Comparison of ENCODE assay signal across 8 mouse cellular contexts in the genomic region with DNA sequence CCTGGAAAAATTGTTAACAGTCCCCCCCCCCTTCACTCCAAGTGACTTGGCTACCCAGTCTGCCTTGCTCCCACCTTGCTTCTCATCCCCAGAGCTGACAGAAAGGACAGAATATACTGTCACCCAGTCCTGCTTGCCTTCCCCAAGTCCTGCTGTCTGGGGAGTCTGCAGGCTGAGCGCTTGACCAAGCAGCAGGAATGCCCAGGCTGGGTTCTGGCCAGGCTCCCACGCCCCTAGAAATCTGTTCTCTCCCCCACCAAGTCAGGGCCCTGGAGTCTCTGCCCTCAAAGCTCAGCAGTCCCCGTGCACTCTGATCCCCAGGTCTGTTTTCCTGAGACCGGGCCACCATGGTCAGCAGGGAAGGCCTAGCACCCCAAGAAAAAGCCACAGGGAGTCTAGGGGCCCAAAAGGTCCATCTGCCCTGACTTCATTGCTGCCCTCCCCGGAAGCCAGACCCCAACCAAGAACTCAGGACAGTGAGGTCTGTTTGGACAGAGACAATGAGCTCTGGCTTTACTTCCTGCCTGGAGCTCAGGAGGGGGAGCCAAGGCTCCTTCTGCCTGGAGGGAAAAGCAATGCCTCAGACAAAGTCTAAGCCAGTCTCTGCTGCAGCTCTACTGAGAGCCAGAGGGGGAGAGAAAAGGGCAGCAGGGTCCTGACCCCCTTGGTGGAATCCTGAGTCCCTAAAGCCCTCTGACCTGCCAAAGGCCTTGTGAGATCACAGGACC. TPM values are rescaled to one million over a fixed set of nuclear protein-coding genes. Genes with fewer than 3 reads are reported as not detected.
DNase-seq lines count a peak whose midpoint lies in the region; ATAC-seq and TF ChIP-seq lines count a peak whose summit lies in the region.

No protein-coding gene starts in this region.

- H3K4me1 ChIP-seq in forebrain, embryonic 14.5 days (ENCODE audit: control insufficient read depth, insufficient read depth, low read length) = peaks cover 43% of the 10 kb centered on the region
- H3K4me1 ChIP-seq in kidney, postnatal 0 days (replicated peaks; ENCODE audit: insufficient read depth, low read length) = peaks cover 29% of the 10 kb centered on the region

- WGBS in forebrain, embryonic 14.5 days = 14% methylated on average over 5 of the region's 5 CpGs
- WGBS in kidney, postnatal 0 days = 27% methylated on average over 5 of the region's 5 CpGs

- H3K4me3 ChIP-seq in forebrain, embryonic 14.5 days (ENCODE audit: low read depth, low read length) = peak overlapping the region; percentile 38
- H3K4me3 ChIP-seq in kidney, postnatal 0 days (replicated peaks; ENCODE audit: low read depth, low read length) = no peak overlapping the region

- peak; percentile 58 for DNase-seq in left cerebral cortex, postnatal 4 days
- DNase-seq in left cerebral cortex, adult 18-20 months (ENCODE audit: low spot score in 2 of 2) = no peak
- no peak for DNase-seq in forebrain, embryonic 14.5 days (ENCODE audit: low spot score)
- DNase-seq in kidney, postnatal 0 days (ENCODE audit: low spot score) = peak; percentile 81
- DNase-seq in retina, embryonic 14.5 days (ENCODE audit: low spot score) = peak; percentile 47
- DNase-seq in layer of hippocampus, adult 18-20 months (ENCODE audit: low spot score in 2 of 2) = no peak
- DNase-seq in thymus, adult 18-20 months = no peak

- peak overlapping the region; percentile 99 for H3K27ac ChIP-seq in forebrain, embryonic 14.5 days (ENCODE audit: low read depth, low read length)
- peak overlapping the region; percentile 97 for H3K27ac ChIP-seq in kidney, postnatal 0 days

- H3K9me3 ChIP-seq in forebrain, embryonic 14.5 days (replicated peaks; ENCODE audit: control insufficient read depth, low read length) = peaks cover 7% of the 10 kb centered on the region
- no peaks in the 10 kb centered on the region for H3K9me3 ChIP-seq in kidney, postnatal 0 days (replicated peaks; ENCODE audit: low read length)

- peaks cover 60% of the 10 kb centered on the region for H3K36me3 ChIP-seq in forebrain, embryonic 14.5 days (ENCODE audit: control insufficient read depth, insufficient read depth, low read length)
- peaks cover 19% of the 10 kb centered on the region; the same call in 1 of the 2 replicates for H3K36me3 ChIP-seq in kidney, postnatal 0 days (ENCODE audit: insufficient read depth, low read length)

- H3K4me2 ChIP-seq in forebrain, embryonic 14.5 days (ENCODE audit: low read length) = peak overlapping the region; percentile 88
- peak overlapping the region; percentile 41 for H3K4me2 ChIP-seq in kidney, postnatal 0 days (ENCODE audit: low read length)

- H3K9ac ChIP-seq in forebrain, embryonic 14.5 days (ENCODE audit: low read length) = peak overlapping the region; percentile 80
- peak overlapping the region; percentile 44; the same call in 1 of the 2 replicates for H3K9ac ChIP-seq in kidney, postnatal 0 days (ENCODE audit: low read depth, low read length)

- ATAC-seq in forebrain, embryonic 14.5 days = peak; percentile 16
- ATAC-seq in kidney, postnatal 0 days (replicated peaks; ENCODE audit: low FRiP score, low read depth) = peak; percentile 79
- no peak for ATAC-seq in inflammation-experienced regulatory T-cells, adult 6 months

- no peaks in the 10 kb centered on the region for H3K27me3 ChIP-seq in forebrain, embryonic 14.5 days (replicated peaks; ENCODE audit: control insufficient read depth, insufficient read depth, low read length)
- no peaks in the 10 kb centered on the region for H3K27me3 ChIP-seq in kidney, postnatal 0 days (ENCODE audit: insufficient read depth, low read length)

- intact Hi-C loops in left cerebral cortex, postnatal 4 days (cut with DNase I) = no loop called here

- TF ChIP-seq CTCF in kidney, postnatal 0 days (IDR thresholded peaks at IDR 0.05; ENCODE audit: low read depth) = no peak

RNA-seq across cellular contexts. Expression of a gene that starts 4.2 kb away (rescaled TPM):
- total RNA-seq in left cerebral cortex, postnatal 4 days (2021) = 100 to 1,000 TPM; 136 to 149 TPM
- total RNA-seq in left cerebral cortex, adult 18-20 months (2021) = 100 to 1,000 TPM; 148 to 155 TPM
- 38.4 and 39.9 TPM in 2 replicates for polyA plus RNA-seq in forebrain, embryonic 14.5 days (2014; fragmentation: Nextera tagmentation; extraction: Ambion mirVana)
- polyA plus RNA-seq in kidney, postnatal 0 days (2015; fragmentation: Nextera tagmentation; extraction: Ambion mirVana) = 15.1 and 16.9 TPM in 2 replicates
- under 1 TPM; 0.35 to 0.52 (median 0.37) TPM for polyA plus RNA-seq in inflammation-experienced regulatory T-cells, adult 6 months (2017; shearing (Covaris generic))
- total RNA-seq in layer of hippocampus, adult 18-20 months (2021) = 100 to 1,000 TPM; 172 to 173 TPM

RNA-seq across cellular contexts. Expression of a gene that starts 27.6 kb away (rescaled TPM):
- total RNA-seq in left cerebral cortex, postnatal 4 days (2021) = 1 to 10 TPM; 4.3 to 6.9 TPM
- total RNA-seq in left cerebral cortex, adult 18-20 months (2021) = 10 to 100 TPM; 17.8 to 18.1 TPM
- 32.6 and 42.0 TPM in 2 replicates for polyA plus RNA-seq in forebrain, embryonic 14.5 days (2014; fragmentation: Nextera tagmentation; extraction: Ambion mirVana)
- 19.0 and 20.4 TPM in 2 replicates for polyA plus RNA-seq in kidney, postnatal 0 days (2015; fragmentation: Nextera tagmentation; extraction: Ambion mirVana)
- 10 to 100 TPM in 1 of 3 experiments, 1 to 10 TPM in 2; 1.2 to 17.5 (median 4.1) TPM for polyA plus RNA-seq in inflammation-experienced regulatory T-cells, adult 6 months (2017; shearing (Covaris generic))
- total RNA-seq in layer of hippocampus, adult 18-20 months (2021) = 10 to 100 TPM; 23.2 to 25.0 TPM

RNA-seq across cellular contexts. Expression of a gene that starts 33.8 kb away (rescaled TPM):
- total RNA-seq in left cerebral cortex, postnatal 4 days (2021) = 100 to 1,000 TPM; 194 to 199 TPM
- 100 to 1,000 TPM; 244 to 258 TPM for total RNA-seq in left cerebral cortex, adult 18-20 months (2021)
- polyA plus RNA-seq in forebrain, embryonic 14.5 days (2014; fragmentation: Nextera tagmentation; extraction: Ambion mirVana) = 227 and 241 TPM in 2 replicates
- polyA plus RNA-seq in kidney, postnatal 0 days (2015; fragmentation: Nextera tagmentation; extraction: Ambion mirVana) = 118 and 135 TPM in 2 replicates
- polyA plus RNA-seq in inflammation-experienced regulatory T-cells, adult 6 months (2017; shearing (Covaris generic)) = 100 to 1,000 TPM; 156 to 182 (median 163) TPM
- 100 to 1,000 TPM; 205 to 221 TPM for total RNA-seq in layer of hippocampus, adult 18-20 months (2021)

RNA-seq across cellular contexts. Expression of a gene that starts 46.5 kb away (rescaled TPM):
- under 1 TPM in 1 of 2 experiments, not detected in 1; 0.30 TPM for total RNA-seq in left cerebral cortex, postnatal 4 days (2021)
- total RNA-seq in left cerebral cortex, adult 18-20 months (2021) = under 1 TPM; 0.26 to 0.49 TPM
- not detected in 2 replicates for polyA plus RNA-seq in forebrain, embryonic 14.5 days (2014; fragmentation: Nextera tagmentation; extraction: Ambion mirVana)
- not detected in 2 replicates for polyA plus RNA-seq in kidney, postnatal 0 days (2015; fragmentation: Nextera tagmentation; extraction: Ambion mirVana)
- not detected for polyA plus RNA-seq in inflammation-experienced regulatory T-cells, adult 6 months (2017; shearing (Covaris generic))
- under 1 TPM; 0.86 to 0.99 TPM for total RNA-seq in layer of hippocampus, adult 18-20 months (2021)

Comparison
In these comparisons a context has a peak if more than half of its experiments do, and no peak if none do; other contexts are left out.
1. DNase-seq: peak in left cerebral cortex, postnatal 4 days (single experiment), kidney, postnatal 0 days (single experiment) and retina, embryonic 14.5 days (single experiment); none in left cerebral cortex, adult 18-20 months (0 of 2), forebrain, embryonic 14.5 days (single experiment), layer of hippocampus, adult 18-20 months (0 of 2) and thymus, adult 18-20 months (0 of 2).